Mouse (Mus musculus) gastrocnemius, postnatal 10 days (tissue): Measurements from ENCODE around the gene Gm17304. TPM values are rescaled to one million over a fixed set of nuclear protein-coding genes. Genes with fewer than 3 reads are reported as not detected.

Source experiments
- DNase-seq: peaks from one replicate; pipeline ENCODE4 v3.0.0; 2021; ENCODE audit warnings: mixed read lengths
- long read RNA-seq, 2 experiments: library from polyadenylated mRNA; stranded (forward); transcript quantifications; one replicate each; pipeline ENCODE4 v2.0.0; 2021
- total RNA-seq, 2 experiments: library from RNA; stranded (reverse); gene quantifications; 2 replicates each; pipeline ENCODE4 v1.2.3; 2021

The Gm17304 gene
- not detected for total RNA-seq
- long read RNA-seq, experiment 1: 0 reads
- long read RNA-seq, experiment 2: 0 reads

DNA sequence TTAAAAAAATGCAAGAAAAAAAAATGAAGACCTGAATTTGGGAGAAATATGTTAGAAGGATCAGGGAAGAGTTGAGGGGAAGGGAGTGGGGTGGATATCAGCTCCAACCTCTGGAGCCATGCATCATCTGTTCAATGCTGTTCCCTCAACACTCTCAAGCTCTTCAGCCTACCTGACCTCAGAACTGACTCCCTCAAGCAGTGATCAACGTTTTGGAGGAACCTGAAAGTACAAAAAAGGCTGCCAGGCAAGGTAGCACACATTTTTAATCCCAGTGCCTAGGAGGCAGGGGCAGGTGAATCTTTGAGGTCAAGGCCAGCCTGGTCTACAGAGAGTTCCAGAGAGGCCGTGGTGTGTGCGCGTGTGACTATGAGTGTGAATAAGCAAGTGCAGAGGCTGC, at the start of gene Gm17304:
Gm17304 (plus strand) TSS at position 301 of the 400 bp plus-strand sequence.
- DNase-seq: no peak

- no peak for DNase-seq
Measured at GRCm38 (mm10) chr5:106560631-106561498, 48.0 kb upstream of the Gm17304 start.

- no peak for DNase-seq
Measured at GRCm38 (mm10) chr5:106561499-106561822, 47.4 kb upstream of the Gm17304 start.

DNA sequence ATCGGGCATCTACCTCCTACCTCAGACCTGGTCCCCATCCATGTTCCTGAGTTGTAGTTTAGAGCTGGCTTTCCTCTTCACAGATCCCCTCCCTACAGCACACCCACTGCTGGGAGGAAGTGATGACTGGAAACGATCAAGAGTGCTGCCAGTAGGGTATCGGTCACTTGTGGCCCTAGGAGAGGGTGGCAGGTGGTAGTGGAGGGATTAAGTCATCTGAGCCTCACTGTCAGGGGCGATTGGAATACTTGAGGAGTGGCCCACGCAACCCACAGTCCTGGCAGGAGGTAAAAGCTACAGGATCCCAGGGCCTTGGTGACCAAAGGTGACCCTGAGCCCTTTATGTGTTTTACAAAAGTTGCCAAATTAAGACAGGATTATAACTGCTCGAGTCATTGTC, 42.9 kb upstream of the Gm17304 start:
- DNase-seq: no peak

- peak; percentile 22 for DNase-seq
Measured at GRCm38 (mm10) chr5:106573742-106574559, 34.9 kb upstream of the Gm17304 start.

DNA sequence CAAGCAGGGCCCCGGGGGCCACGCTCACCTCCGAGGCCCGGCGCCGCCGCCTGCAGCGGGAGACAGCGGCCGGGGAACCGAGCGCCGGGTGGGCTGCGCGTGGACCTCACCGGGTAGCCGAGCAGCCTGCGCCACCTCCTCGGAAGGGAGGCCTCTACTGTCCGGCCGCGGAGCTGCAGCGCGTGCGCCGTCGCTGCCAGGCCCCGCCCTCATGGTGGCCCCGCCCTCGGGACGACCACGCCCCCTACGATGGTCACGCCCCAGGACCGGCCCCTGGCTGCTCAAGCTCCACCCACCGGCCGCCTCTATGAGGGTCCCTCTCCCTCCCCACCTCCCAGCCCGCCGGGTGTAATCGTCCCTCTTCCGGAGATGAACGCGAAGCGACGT, 34.3 kb upstream of the Gm17304 start:
- peak; percentile 87 for DNase-seq

DNA sequence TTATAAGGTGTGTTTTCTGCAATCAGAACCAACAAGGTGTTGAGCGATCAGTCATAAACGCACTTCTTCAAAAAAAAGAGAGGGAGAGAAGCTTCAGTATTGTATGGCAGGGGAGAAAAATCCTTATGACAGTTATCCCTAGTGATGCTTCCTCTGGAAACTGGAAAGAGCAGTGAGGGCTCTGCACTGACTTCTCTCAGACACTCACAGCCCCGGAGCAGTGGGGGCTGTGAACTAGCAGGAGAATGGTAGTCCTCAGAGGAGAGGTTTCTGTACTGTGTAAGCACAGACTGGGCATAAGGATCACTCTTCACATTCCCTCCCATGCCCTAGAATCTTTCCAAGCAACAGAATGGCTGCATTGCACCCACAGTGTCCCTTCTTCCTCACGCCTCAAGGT, 33.8 kb upstream of the Gm17304 start:
- DNase-seq: no peak

DNA sequence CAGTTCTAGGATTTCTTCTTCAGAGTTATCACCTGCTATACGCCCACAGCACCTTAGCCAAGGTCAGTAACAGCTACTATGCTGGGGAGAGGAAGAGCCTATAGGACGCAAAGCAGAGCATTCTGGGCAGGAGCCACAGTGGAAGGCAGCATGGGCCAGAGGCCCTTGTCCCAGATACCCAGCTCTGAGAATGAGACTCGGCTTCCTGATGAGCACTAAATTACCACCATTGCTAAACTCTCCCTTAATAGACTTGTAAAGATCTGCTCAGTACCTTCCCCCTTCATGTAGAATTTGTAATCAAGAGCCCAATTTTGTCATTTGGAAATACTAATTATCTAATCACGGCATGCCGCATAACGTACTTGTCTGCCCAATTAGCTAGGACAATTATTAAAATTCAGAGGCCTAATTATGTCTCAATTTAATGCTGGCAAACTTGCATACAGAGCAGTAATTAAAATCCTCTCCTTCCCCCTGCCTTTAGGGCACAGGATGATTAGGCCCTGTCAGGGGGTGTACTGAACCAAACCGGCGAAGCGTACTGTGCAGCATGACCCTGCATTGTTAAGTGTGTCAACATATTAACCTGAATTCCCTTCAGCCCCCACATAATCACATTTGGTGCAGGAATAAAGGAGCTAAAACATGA, 31.5 kb upstream of the Gm17304 start:
- DNase-seq: no peak

DNA sequence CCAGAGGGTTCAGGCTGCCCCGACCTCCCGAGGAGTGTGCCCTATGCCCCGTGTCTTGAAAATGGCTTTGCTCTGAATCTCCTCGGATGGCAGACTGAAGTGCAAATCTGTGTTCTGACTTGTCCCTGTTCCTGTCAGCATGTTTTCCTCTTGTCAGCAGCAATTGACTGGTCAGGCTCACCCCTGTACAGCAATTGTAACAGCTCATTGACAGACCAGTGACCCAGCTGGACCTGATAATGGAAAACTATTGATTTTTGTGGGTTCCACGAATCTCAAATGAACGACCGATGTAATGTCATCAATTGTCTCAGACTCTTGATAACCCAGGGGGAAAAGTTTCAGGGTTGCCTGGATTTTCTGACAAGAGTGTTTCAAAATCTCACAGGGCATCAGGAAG, 28.0 kb upstream of the Gm17304 start:
- no peak for DNase-seq

- no peak for DNase-seq
Measured at GRCm38 (mm10) chr5:106589006-106589405, 19.9 kb upstream of the Gm17304 start.

DNA sequence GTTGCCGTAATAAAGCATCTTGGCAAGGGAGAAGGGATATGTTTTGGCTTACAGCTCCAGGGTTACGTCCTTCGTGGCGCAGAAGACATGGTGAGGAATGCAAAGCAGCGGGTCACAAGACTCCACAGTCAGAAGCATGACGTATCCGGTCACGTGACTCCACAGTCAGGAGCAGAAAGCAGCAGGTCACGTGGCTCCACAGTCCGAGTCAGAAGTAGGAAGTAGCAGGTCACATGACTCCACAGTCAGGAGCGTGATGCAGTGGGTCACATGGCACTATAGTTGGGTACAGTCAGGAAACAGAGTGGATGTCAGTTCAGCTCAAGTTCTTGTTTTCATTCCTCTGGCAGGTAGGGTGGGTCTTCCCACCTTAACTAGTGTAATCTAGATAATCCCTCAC, 19.2 kb upstream of the Gm17304 start:
- DNase-seq: no peak

DNA sequence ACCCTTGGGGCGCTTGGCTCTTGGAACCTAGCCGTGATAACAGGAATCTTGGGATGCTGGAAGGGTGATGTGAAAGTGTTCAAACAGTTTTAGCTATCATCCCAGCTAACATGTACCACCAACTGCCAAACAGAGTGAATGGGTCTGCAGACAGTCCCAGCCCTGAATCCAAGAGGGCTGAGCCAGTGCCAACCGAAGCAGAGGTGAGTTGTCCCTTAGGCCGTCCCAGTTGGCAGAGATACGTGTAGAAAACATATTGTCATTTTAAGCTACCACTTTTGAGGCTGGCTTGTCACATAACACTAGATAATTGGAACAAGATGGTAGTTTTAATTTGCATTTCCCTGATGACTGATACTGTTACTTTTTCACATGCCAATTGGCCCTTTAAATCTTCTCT, 18.2 kb upstream of the Gm17304 start:
- DNase-seq: no peak

- DNase-seq: no peak
Measured at GRCm38 (mm10) chr5:106594388-106594787, 14.5 kb upstream of the Gm17304 start.

- no peak for DNase-seq
Measured at GRCm38 (mm10) chr5:106597472-106597871, 11.4 kb upstream of the Gm17304 start.

DNA sequence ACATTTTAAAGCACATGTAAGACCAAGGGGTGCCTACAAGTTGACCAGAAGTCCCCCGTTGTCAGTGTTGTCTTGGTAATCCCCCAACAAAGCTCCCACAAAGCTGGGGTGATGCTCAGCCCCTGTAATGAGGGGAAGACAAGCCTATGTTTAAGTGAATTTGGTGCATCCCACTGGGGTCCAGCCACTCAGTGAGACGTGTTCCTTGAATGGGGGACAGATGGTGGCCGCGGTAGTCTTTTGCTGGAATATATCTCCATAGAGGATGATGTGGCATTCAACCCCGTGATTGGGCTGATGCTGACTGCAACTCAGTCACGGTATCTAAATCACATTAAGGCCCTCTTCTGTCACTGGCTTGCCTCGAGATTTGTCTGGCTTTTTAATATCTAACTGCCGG, 9.4 kb upstream of the Gm17304 start:
- DNase-seq: no peak

DNA sequence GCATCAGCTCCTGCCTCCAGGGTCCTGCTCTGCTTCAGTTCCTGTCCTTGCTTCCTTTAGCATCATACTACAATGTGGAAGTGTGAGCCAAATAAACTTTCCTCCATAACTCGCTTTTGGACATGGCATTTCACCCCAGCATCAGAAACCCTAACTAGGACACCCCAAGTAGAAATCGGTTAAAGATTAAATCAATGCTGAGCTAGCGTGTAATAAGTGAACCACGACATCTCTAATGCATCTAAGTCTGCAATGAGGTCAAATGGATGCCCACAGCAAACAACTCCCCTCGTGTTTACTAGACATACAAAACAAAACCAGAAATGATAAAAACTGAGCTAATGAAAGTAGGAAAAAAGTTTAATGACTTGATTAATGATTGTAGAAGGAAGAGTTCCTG, 4.5 kb upstream of the Gm17304 start:
- no peak for DNase-seq

DNA sequence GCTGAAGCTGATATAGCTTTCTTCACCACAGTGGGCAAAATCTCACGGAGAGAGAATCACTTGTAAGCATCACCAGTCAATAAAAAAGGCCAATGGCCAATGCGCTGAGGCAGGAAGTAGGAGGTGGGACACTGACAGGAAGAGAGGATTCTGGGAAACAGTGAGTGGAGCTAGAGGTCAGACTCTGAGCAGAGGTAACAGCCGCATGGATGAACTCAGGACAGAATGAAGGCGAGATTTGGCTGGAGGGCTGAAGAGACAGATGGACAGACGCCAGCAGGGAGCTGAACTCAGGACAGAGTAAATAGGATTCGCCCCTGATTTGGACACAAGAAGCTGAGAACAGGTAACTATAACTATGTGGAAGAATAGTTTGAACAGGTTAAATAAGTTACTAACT, 3.8 kb upstream of the Gm17304 start:
- no peak for DNase-seq

DNA sequence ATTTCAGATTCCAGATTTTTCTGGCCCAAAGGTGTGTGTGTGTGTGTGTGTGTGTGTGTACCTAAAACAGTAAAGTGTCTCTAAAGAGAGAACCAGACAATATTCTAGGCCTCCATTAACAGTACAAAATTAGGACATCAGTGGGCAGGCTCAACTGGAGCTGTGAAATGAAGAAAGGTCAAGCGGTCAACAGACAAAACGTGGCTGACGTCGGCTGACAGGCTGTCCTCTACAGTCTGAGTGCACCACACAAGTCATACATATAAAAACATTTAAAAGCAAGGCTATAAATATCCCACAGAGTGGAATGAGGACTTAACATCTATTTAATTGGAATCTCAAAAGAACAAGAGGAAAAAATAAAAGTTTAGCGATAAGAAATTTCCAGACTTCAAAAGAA, 1.8 kb upstream of the Gm17304 start:
- DNase-seq: no peak

DNA sequence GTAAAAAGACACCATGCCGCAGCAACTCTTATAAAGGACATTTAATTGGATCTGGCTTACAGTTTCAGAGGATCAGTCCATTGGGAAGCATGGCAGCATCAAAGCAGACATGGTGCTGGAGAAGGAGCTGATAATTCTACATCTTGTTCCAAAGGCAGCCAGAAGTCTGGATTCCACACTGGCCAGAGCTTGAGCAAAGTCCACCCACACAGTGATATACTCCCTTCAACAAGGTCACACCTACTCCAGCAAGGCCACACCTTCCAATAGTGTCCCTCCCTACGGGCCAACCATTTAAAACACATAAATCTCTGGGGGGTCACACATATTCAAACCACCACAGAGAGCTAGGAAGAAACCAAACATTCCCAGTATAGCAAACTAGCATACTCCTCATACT, 3.3 kb downstream of the Gm17304 start:
- DNase-seq: no peak

GRCm38 (mm10) chr5:106614570-106614969, 5.7 kb downstream of the Gm17304 start:
- DNase-seq: no peak

DNA sequence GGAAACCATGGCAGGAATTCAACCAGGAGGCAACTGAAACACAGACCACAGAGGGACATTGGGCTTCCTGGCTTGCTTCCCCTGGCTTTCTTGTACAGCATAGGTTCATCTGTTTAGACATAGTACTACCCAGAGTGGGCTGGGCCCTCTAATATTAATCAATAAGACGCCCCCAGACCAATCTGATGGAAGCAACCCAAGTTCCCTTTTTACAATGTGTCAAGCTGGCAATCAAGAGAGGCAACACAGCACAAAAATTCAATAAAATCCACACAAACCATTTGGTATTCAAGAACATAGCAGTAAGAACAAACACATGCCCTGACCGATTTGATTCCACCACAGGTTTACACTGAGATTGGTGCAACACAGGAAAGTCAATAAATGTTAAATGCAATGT, 6.1 kb downstream of the Gm17304 start:
- no peak for DNase-seq

DNA sequence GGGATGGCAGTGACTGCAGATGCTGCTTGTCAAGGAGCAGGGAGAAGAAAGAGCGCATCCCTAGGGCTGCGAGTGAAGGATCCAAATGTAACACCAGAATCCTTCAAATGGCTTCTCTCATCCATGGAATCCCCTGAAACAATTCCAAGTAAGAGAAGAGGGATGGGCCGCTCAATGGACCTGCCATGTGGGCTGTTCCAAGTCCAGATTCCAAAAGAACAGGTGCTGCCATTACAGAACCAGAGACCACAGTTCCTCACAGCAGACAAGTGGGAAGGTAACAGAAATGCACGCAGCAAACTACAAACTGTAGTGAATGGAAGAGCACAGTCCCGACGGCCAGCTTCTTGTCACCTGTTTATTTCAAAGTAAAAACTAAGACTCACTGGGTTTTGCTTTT, 11.5 kb downstream of the Gm17304 start:
- no peak for DNase-seq

DNA sequence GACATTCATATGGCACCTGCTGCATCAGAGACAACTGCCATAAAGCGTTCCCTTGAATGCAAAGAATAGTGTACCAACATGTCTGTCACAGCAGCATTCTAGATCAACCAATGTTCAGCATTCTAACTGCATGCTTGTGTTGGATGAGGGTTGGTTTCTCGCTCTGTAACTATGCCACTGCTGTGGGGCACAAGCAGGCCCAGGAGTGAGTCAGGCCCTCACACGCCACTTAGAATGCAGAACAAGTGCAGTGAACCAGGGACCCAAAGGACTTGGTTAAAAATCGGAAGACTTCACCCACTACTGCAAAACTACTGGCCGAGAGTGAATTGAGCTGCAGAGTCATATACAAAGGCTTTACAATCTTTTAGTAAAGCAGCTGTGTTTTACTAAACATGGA, 13.3 kb downstream of the Gm17304 start:
- DNase-seq: no peak
